Comparison of ENCODE assay signal across 26 mouse cellular contexts in genomic region chr16:69568189-69568588, GRCm38 (mm10).
"Had no signal": no experiment of that assay in that cellular context is flagged by ENCODE, and none has a peak within 500 bp of the region (broad histone marks: within the 10 kb centered on the region; RNA-seq: fewer than 3 reads in every experiment).

No protein-coding gene starts in this region.

- H3K9ac ChIP-seq: heart, embryonic 12.5 days; hindbrain, embryonic 13.5 days; hindbrain, embryonic 15.5 days; intestine, embryonic 15.5 days; limb, embryonic 12.5 days; liver, embryonic 13.5 days; liver, embryonic 15.5 days had no signal

- H3K4me2 ChIP-seq: heart, embryonic 12.5 days; hindbrain, embryonic 13.5 days; hindbrain, embryonic 15.5 days; intestine, embryonic 15.5 days; limb, embryonic 12.5 days; liver, embryonic 11.5 days; liver, embryonic 13.5 days; liver, embryonic 15.5 days had no signal

- DNase-seq: gastrocnemius, postnatal 14 days; gastrocnemius, postnatal 36 days; heart, adult 18-20 months; heart, postnatal 10 days; heart, postnatal 4 days; kidney, adult 18-20 months; kidney, adult 8-10 months; kidney, postnatal 10 days; kidney, postnatal 25 days; kidney, postnatal 4 days; liver; liver, embryonic 13.5 days had no signal

- H3K4me1 ChIP-seq: heart, embryonic 10.5 days; heart, embryonic 12.5 days; hindbrain, embryonic 10.5 days; hindbrain, embryonic 13.5 days; hindbrain, embryonic 15.5 days; intestine, embryonic 15.5 days; limb, embryonic 10.5 days; limb, embryonic 12.5 days; liver, embryonic 13.5 days; liver, embryonic 15.5 days had no signal

- H3K9me3 ChIP-seq: heart, embryonic 10.5 days; heart, embryonic 12.5 days; hindbrain, embryonic 10.5 days; hindbrain, embryonic 13.5 days; hindbrain, embryonic 15.5 days; intestine, embryonic 15.5 days; limb, embryonic 10.5 days; limb, embryonic 12.5 days; liver, embryonic 13.5 days; liver, embryonic 15.5 days had no signal

- H3K36me3 ChIP-seq: heart, embryonic 10.5 days; heart, embryonic 12.5 days; hindbrain, embryonic 10.5 days; hindbrain, embryonic 13.5 days; hindbrain, embryonic 15.5 days; intestine, embryonic 15.5 days; limb, embryonic 10.5 days; limb, embryonic 12.5 days; liver, embryonic 13.5 days; liver, embryonic 15.5 days had no signal

- H3K4me3 ChIP-seq: heart, embryonic 10.5 days; heart, embryonic 12.5 days; hindbrain, embryonic 10.5 days; hindbrain, embryonic 13.5 days; hindbrain, embryonic 15.5 days; intestine, embryonic 15.5 days; layer of hippocampus, adult 2 months; left cerebral cortex, adult 2 months; limb, embryonic 10.5 days; limb, embryonic 12.5 days; liver, embryonic 13.5 days; liver, embryonic 15.5 days had no signal

- H3K27ac ChIP-seq: heart, embryonic 10.5 days; hindbrain, embryonic 10.5 days; hindbrain, embryonic 13.5 days; hindbrain, embryonic 15.5 days; intestine, embryonic 15.5 days; layer of hippocampus, adult 2 months; left cerebral cortex, adult 2 months; limb, embryonic 10.5 days; limb, embryonic 12.5 days; liver, embryonic 13.5 days; liver, embryonic 15.5 days had no signal

- ATAC-seq: inflammation-experienced regulatory T-cells, adult 6 months; intestine, embryonic 15.5 days; intestine, postnatal 0 days had no signal

- H3K27me3 ChIP-seq: heart, embryonic 12.5 days; hindbrain, embryonic 13.5 days; hindbrain, embryonic 15.5 days; intestine, embryonic 15.5 days; limb, embryonic 12.5 days; liver, embryonic 13.5 days; liver, embryonic 15.5 days had no signal
